Mouse (Mus musculus): ENCODE results near the gene Lmna. TPM values are rescaled to one million over a fixed set of nuclear protein-coding genes. Genes with fewer than 3 reads are reported as not detected.
A peak's percentile ranks its signal among the peaks of the same experiment; 100 is the strongest.

The Lmna gene
- total RNA-seq, 2 experiments from 2014 or later = 178 to 181 TPM

DNA sequence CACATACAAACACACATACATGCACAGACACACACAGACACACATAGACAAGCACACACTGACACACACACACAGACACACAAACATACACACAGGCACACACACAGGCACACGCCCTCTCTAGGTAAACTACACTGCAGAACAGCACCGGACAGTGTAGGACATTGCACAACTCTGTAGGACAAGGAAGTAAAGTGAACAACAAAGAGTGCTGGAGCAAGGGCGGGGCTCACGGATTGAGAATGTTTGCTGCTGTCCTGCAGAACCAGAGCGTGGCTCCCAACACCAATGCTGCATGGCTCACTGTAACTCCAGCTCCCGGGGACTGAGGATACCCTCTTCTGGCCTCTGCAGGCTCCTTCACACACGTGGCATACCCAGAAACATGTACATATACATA, 66.9 kb downstream of the Lmna start:
- no peak for DNase-seq

DNA sequence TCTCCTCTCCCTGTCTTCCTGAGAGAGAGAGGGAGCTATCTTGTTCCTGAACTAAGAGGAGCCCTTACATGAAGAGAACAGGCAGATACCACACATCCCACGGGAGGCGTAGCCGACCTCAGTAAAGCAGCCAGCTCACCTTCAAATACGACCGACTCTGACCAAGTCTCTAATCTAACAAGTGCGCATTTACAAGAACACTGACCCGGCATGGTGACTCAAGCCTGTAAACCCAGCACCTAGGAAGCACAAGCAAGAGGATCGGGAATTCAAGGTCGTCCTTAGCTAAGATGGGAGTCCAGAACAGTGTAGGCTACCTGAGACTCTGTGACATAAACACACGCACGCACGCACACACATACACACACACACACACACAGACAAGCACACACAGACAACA, 67.3 kb downstream of the Lmna start:
- no peak for DNase-seq

DNA sequence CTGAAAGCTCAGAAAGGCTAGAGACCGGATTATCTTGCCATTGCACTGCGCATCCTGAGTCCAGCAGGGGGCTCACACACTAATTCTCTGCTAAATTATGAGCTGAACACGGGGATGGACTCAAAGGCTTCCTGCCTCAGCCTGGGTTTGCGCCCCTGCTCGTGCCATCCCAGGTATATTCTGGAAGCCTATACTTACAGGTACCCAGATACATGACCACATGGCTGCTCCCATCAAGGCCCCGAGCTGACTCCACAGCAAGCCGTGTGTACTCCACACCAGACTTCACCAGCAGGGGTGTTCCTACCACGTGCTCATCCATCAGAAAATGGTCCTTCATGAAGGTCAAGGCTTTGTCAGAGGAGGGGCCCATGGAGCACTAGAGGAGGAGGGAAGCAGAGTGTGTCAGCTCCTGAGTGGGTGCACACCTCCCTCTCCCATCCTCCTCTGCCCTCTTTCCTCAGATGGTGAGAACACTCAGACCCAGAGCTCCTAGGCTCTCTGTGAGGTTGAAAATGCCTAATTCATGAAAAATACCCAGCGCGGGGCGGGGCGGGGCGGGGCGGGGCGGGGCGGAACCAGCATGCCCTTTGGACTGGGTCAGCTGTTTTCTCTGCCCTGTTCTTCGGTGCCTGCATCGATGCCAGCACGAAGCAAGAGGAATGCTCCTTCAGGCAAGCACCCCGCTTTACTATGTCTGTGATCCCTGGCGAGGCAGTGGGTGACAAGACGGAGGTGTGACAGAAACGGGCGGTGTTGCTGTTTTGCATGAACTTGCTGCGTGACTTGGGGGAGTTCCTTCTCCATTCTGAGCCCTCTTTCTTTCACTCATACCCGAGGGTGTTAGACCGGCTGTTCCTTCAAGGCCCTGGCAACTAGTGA, 69.0 kb downstream of the Lmna start:
- DNase-seq = peak; percentile 62

DNA sequence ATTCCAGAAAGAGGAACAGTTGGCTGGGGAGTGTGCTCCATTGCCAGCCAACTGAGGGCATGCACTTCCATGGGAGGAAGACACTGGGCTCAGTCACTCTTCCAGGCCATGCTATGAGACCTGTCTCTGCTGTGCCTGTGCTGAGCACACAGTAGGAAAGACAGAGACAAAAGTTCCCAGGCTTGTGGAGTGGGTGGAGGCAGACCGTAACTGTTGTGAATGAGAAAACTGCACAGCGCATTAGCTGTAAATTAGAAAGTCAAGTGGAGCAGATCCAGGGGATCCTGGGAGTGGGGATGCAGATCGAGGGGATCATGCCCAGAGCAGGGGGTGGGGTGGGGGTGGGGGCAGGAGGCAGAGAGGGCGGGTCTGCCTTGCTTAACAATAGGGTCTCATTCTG, 70.2 kb downstream of the Lmna start:
- no peak for DNase-seq

DNA sequence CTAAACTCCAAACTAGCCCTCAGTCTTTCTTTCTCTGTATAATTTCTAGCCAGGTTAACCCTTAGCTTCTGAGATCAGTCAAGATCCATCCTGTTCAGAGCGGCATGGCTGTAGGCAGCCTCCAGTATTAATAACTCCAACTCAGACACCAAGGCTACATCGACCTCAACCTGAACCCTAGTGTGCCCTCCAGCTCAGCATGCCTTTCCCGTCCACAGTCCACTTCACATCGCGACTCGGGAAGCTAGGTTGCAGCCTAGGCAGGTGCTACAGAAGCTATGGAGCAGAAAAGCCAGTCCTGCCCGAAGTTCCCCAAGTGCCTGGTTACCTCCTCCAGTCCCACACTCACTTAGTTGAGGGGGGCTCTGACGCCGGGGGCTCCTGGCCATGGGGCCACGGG, 72.3 kb downstream of the Lmna start:
- DNase-seq = no peak

DNA sequence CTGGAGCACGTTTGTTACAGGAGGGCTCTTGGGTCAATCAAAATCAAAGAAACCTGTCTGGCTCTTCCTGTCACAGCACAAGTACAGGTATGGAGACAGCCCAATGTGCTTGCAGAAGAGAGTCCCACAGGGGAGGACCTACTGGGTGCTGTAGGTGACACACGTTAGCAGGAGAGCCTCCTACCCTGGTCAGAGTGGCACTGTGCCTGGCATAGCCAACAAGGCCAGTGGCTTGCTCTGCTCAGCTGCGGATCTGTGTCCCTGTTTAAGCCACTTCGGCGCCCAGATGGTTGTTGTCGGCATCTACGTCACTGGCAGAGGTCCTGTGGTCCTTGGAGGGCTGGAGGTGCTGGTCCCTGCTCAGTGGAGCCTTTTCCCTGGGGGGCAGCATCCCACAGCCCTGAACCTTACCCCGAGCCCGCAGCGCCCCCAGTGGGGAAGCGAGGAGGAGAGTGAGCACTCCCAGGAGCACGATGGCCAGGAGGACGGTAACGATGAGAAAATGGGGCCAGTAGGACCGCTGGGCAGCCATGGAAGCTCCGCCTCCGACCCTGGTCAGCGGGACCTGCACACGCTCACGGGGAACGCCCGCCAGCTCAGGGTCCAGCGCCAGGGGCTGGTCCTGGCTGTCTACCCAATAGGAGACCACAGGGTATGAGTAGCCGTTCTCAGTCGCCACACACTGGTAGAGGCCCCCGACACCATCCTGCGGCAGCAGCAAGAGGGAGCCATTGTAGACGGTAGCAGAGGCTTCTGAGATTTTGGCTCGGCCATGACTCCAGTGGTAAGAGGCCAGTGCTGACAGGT, 73.2 kb downstream of the Lmna start:
- peak; percentile 71 for DNase-seq

DNA sequence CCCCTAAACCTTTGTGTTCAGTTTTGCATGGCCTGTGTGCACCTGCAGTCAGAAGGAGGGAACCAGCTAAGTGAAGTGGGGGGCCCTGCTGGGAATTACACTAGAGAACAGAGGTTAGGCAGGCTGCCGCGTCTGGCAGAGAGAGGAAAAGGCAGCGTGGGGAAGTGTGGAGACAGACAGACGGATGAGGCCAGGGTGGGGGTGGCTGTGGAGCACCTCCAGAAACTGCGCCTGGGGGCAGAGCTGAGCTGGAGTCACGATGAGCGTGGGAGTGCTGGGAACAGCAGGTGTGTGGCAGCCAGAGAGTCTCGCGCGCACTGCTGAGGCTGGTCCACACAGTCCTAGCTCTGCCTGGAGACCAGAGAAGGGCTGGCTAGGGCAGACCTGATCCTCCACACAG, 74.2 kb downstream of the Lmna start:
- no peak for DNase-seq

Small RNA genes within 50 kb of the gene (microRNA-seq; reads per million reads assigned to microRNA genes)
- gene Mir1905 = 0 reads per million in 2 experiments
- 0 reads per million in 2 experiments for gene Mir7011

Other genes with a start within 250 kb of the Lmna start
- gene Gm38392, start 222.7 kb downstream of the Lmna start, total RNA-seq (2021) = not detected
- gene Tsacc, start 213.0 kb downstream of the Lmna start, total RNA-seq (2021) = 1 to 10 TPM; 6.1 to 6.2 TPM
- gene Cct3, start 212.8 kb downstream of the Lmna start, total RNA-seq (2021) = 100 to 1,000 TPM; 257 TPM
- 10 to 100 TPM; 74.8 to 84.6 TPM for gene Glmp, start 184.9 kb downstream of the Lmna start, total RNA-seq (2021)
- gene Tmem79, start 173.8 kb downstream of the Lmna start, total RNA-seq (2021) = 1 to 10 TPM; 1.4 to 1.6 TPM
- 10 to 100 TPM; 53.2 to 61.3 TPM for gene Smg5, start 173.7 kb downstream of the Lmna start, total RNA-seq (2021)
- gene Paqr6, start 145.4 kb downstream of the Lmna start, total RNA-seq (2021) = under 1 TPM; 0.47 to 0.86 TPM
- not detected for gene Bglap3, start 137.2 kb downstream of the Lmna start, total RNA-seq (2021)
- gene Bglap2, start 131.3 kb downstream of the Lmna start, total RNA-seq (2021) = not detected
- not detected for gene Bglap, start 125.5 kb downstream of the Lmna start, total RNA-seq (2021)
- gene Pmf1, start 99.6 kb downstream of the Lmna start, total RNA-seq (2021) = 10 to 100 TPM; 87.5 to 88.0 TPM
- gene Slc25a44, start 84.8 kb downstream of the Lmna start, total RNA-seq (2021) = 10 to 100 TPM; 13.9 to 14.6 TPM
- 1 to 10 TPM; 1.5 to 1.7 TPM for gene Sema4a, start 48.8 kb downstream of the Lmna start, total RNA-seq (2021)
- gene Mex3a, start 22.4 kb upstream of the Lmna start, total RNA-seq (2021) = 10 to 100 TPM; 11.7 TPM
- not detected for gene Rab25, start 38.3 kb upstream of the Lmna start, total RNA-seq (2021)
- 10 to 100 TPM; 81.9 to 89.1 TPM for gene Lamtor2, start 43.1 kb upstream of the Lmna start, total RNA-seq (2021)
- gene Ubqln4, start 43.8 kb upstream of the Lmna start, total RNA-seq (2021) = 10 to 100 TPM; 55.3 to 60.1 TPM
- gene Ssr2, start 65.9 kb upstream of the Lmna start, total RNA-seq (2021) = 100 to 1,000 TPM; 145 to 152 TPM
- gene Arhgef2, start 96.0 kb upstream of the Lmna start, total RNA-seq (2021) = 100 to 1,000 TPM; 104 to 109 TPM
- under 1 TPM in 1 of 2 experiments, not detected in 1; 0.20 TPM for gene Rxfp4, start 143.2 kb upstream of the Lmna start, total RNA-seq (2021)
- gene Khdc4, start 175.8 kb upstream of the Lmna start, total RNA-seq (2021) = 10 to 100 TPM; 44.9 to 49.2 TPM
- gene Rit1, start 206.9 kb upstream of the Lmna start, total RNA-seq (2021) = 10 to 100 TPM; 43.4 to 48.0 TPM

Data from heart, postnatal 4 days (tissue).